Mouse (Mus musculus): Measurements from ENCODE around the gene Arhgap19.

DNA sequence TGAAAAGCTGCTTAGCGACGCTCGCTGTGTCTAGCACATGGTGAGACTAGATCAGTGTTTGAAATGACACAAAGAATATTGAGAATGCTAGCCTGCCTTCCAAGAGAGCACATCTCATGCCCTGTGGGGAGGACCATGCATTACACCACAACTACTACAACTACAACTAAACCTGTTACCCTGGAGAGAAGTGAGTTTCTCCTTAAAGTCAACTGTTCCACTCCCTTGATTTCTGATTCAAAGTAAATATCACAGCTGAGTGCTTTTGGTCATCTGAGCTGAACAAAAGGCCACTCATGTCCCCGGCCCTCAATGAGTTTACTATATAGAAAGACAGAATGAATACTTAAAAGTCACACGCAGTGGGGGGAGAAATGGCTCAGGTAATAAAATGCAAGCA lies 8.2 kb upstream of the Arhgap19 start:
- no peak for TF ChIP-seq CTCF (IDR thresholded peaks at IDR 0.05; ENCODE audit: low read depth)
- no peak for TF ChIP-seq EP300 (IDR thresholded peaks at IDR 0.05; ENCODE audit: low read depth)
